Mouse (Mus musculus) small intestine, adult 2 months (tissue): Measurements from ENCODE around the gene Klhl23. TPM values are rescaled to one million over a fixed set of nuclear protein-coding genes. Genes with fewer than 3 reads are reported as not detected.

Source experiments
- H3K27ac ChIP-seq: fragments of 200-500 bp; 2 replicates; pipeline ENCODE4 v1.5.1; 2012; ENCODE audit warnings: low read depth, low read length, control low read depth, inconsistent platforms; ENCODE audit not compliant: insufficient read depth
- H3K27me3 ChIP-seq: fragments of 200-500 bp; 2 replicates; pipeline ENCODE4 v1.6.1; 2012; ENCODE audit warnings: mild to moderate bottlenecking, moderate library complexity, low read length, inconsistent platforms; ENCODE audit not compliant: control insufficient read depth, insufficient read depth
- H3K36me3 ChIP-seq: fragments of 200-500 bp; 2 replicates; pipeline ENCODE4 v1.6.1; 2012; ENCODE audit warnings: mild to moderate bottlenecking, low read length, control low read depth, inconsistent platforms; ENCODE audit not compliant: control insufficient read depth, insufficient read depth
- H3K4me1 ChIP-seq: fragments of 200-500 bp; 2 replicates; pipeline ENCODE4 v1.6.1; 2012; ENCODE audit warnings: low read length, inconsistent platforms, mixed read lengths; ENCODE audit not compliant: control insufficient read depth, insufficient read depth, insufficient read length
- H3K4me3 ChIP-seq: fragments of 200-500 bp; 2 replicates; pipeline ENCODE4 v1.5.1; 2012; ENCODE audit warnings: low read depth, mild to moderate bottlenecking, control low read depth, inconsistent platforms, low read length, moderate library complexity
- CTCF ChIP-seq: fragments of 200-500 bp; IDR thresholded peaks from 2 replicates; pipeline ENCODE4 v1.5.1; 2012; ENCODE audit warnings: low read depth, mild to moderate bottlenecking, control low read depth, inconsistent platforms, low read length, moderate library complexity, mixed read lengths; ENCODE audit not compliant: insufficient replicate concordance, insufficient read length; ENCODE audit errors: extremely low read depth
- POLR2A ChIP-seq: fragments of 200-500 bp; IDR thresholded peaks from 2 replicates; pipeline ENCODE4 v1.6.1; 2012; ENCODE audit warnings: low read depth, mild to moderate bottlenecking, control low read depth, inconsistent platforms, low read length, moderate library complexity
- WGBS: fragments of 180-500 bp; shearing (Covaris S2); methylation state at CpG from one replicate; pipeline ENCODE4 v1.1.7; 2018; 5-methylcytosine and 5-hydroxymethylcytosine counted together
- polyA plus RNA-seq: library from polyadenylated mRNA; depleted of rRNA; stranded (reverse); fragments of >200 nt; gene quantifications from 2 replicates; pipeline ENCODE4 v1.2.3, GENCODE M21; 2012

Klhl23 gene
- polyA plus RNA-seq, 1 experiment: 1.9 TPM

DNA sequence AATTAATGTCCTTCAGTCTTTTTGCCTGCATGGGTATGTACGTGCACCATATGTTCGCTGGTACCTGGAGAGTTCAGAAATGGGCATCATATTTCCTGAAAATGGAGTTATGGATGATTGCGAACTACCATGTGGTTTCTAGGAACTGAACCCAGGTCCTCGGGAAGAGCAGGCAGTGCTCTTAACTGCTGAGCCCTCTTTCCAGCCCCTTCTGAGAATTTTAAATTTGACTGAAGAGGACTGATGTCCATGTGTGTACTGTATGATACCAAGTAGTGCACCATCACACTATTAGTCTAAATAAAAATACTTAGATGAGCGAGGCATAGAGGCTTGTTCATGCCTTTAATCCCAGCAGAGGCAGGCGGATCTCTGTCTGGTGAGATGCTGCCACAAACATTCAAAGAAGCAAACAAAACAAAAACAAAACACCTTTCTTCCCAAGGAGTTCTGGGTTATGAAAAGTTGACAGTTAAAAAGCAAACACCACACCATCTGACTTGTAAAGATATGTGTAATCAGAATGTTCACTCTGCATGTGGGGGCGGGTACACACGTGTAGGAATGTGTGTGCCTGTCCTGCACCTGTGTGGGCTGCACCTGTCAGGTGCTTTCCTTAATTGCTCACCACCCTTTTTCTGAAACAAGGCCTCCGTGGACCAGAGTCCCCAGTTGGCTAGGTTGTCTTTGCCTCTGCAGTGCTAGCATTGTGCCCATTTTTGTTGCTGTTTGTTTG, 3.2 kb upstream of the Klhl23 start:
- TF ChIP-seq POLR2A (no peak), CTCF (no peak)
- 67% methylated on average over 9 of the region's 9 CpGs for WGBS
- no peaks in the 10 kb centered on the region; the same call in 1 of the 2 replicates for H3K4me1 ChIP-seq
- no peak overlapping the region for H3K27ac ChIP-seq
- H3K36me3 ChIP-seq: no peaks in the 10 kb centered on the region
- no peak overlapping the region for H3K4me3 ChIP-seq
- H3K27me3 ChIP-seq: no peaks in the 10 kb centered on the region; the same call in 1 of the 2 replicates

- H3K4me1 ChIP-seq: no peaks in the 10 kb centered on the region; the same call in 1 of the 2 replicates
- TF ChIP-seq POLR2A: no peak
- no peak for TF ChIP-seq CTCF
- no peak overlapping the region for H3K4me3 ChIP-seq
- no peak overlapping the region for H3K27ac ChIP-seq
- no peaks in the 10 kb centered on the region for H3K36me3 ChIP-seq
- no peaks in the 10 kb centered on the region; the same call in 1 of the 2 replicates for H3K27me3 ChIP-seq
- 71% methylated on average over 1 of the region's 1 CpGs for WGBS
Observed at GRCm38 (mm10) chr2:69820201-69820600, 1.5 kb upstream of the Klhl23 start.

DNA sequence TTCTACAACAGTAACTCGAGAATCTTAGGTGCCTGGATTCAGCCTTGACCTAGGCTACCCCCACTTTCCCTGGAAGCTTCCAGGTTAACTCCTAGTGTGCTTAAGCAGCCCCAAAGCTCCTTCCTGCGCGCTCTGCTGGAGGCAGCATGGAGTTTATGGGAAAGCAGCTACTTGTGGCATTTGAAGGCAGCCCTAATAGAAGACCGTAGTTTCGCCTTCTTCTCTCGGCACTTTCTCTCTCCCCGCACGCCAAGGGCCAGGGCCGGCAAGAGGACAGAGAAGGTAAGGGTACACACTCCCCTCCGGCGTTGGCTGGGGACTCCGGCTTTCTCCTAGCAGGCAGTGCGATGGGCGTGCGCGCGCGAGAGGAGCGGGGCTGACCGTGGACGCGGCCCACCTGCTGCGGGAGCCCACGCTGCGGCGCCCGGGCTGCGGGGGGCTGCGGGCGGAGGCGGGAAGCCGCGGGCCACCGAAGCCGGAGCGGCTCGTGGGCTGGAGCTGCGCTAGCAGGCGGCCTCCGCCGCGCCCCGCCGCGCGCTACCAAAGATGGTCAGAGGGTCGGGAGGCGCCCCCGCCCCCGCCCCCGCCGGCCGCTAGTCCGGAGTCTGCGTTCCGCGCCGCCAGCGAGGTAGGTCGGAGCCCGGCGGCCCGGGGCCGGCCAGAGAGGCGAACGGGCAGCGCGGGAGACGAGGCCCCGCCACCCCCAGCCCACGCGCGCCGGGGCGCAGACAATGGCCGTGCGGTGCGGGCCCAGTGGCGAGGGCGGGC, 801 bp downstream of the Klhl23 start:
- Histone ChIP-seq H3K36me3 (no peaks in the 10 kb centered on the region), H3K27ac (peak overlapping the region; percentile 73), H3K4me3 (peak overlapping the region; percentile 86), H3K4me1 (no peaks in the 10 kb centered on the region; the same call in 1 of the 2 replicates), H3K27me3 (no peaks in the 10 kb centered on the region; the same call in 1 of the 2 replicates)
- WGBS: under 1% methylated on average over 80 of the region's 80 CpGs
- TF ChIP-seq POLR2A (no peak), CTCF (no peak)

- Histone ChIP-seq H3K4me3 (peak overlapping the region; percentile 86), H3K36me3 (no peaks in the 10 kb centered on the region), H3K4me1 (no peaks in the 10 kb centered on the region; the same call in 1 of the 2 replicates), H3K27me3 (no peaks in the 10 kb centered on the region; the same call in 1 of the 2 replicates), H3K27ac (no peak overlapping the region)
- TF ChIP-seq POLR2A (no peak), CTCF (no peak)
- WGBS: 3% methylated on average over 45 of the region's 45 CpGs
Observed at GRCm38 (mm10) chr2:69823129-69823677, 1.5 kb downstream of the Klhl23 start.

- H3K27ac ChIP-seq: no peak overlapping the region
- peaks cover 2% of the 10 kb centered on the region; the same call in 1 of the 2 replicates for H3K36me3 ChIP-seq
- H3K4me1 ChIP-seq: no peaks in the 10 kb centered on the region; the same call in 1 of the 2 replicates
- no peaks in the 10 kb centered on the region; the same call in 1 of the 2 replicates for H3K27me3 ChIP-seq
- WGBS: 79% methylated on average over 10 of the region's 10 CpGs
- H3K4me3 ChIP-seq: no peak overlapping the region
- TF ChIP-seq POLR2A (no peak), CTCF (no peak)
Observed at GRCm38 (mm10) chr2:69825898-69826297, 4.2 kb downstream of the Klhl23 start.

DNA sequence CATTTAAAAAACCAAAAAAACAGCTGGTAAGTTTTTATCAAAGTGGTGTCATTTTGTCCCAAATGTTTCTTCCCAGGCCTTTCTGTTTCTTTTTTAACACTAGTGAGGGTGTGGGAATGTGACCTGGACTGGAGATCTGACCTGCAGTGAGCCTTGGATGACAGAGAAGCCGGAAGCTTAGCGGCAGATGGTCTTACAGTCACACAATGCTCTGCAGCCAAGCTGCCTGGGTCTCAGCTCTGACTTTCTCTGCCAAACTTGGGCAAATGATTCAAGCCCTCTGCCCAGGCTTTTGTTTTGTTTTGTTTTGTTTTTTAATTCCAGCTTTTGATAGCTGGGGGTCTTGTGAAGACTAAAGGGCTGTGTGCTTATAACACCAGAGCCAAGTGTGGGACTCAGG, 4.6 kb downstream of the Klhl23 start:
- Histone ChIP-seq H3K4me1 (no peaks in the 10 kb centered on the region; the same call in 1 of the 2 replicates), H3K27ac (no peak overlapping the region), H3K4me3 (no peak overlapping the region), H3K27me3 (no peaks in the 10 kb centered on the region; the same call in 1 of the 2 replicates), H3K36me3 (peaks cover 2% of the 10 kb centered on the region; the same call in 1 of the 2 replicates)
- no peak for TF ChIP-seq POLR2A
- TF ChIP-seq CTCF: no peak
- WGBS: 81% methylated on average over 2 of the region's 2 CpGs
